Comparison of ENCODE assay signal across 15 mouse cellular contexts in genomic region chr1:60760475-60760874, GRCm38 (mm10).
"Had no signal": no experiment of that assay in that cellular context is flagged by ENCODE, and none has a peak within 500 bp of the region (broad histone marks: within the 10 kb centered on the region; RNA-seq: fewer than 3 reads in every experiment).

No protein-coding gene starts in this region.

- H3K27ac ChIP-seq: liver, embryonic 13.5 days; neural tube, embryonic 13.5 days had no signal

- H3K4me1 ChIP-seq: liver, embryonic 13.5 days; neural tube, embryonic 13.5 days had no signal

- H3K4me2 ChIP-seq: liver, embryonic 13.5 days; midbrain, embryonic 11.5 days; neural tube, embryonic 13.5 days had no signal

- H3K27me3 ChIP-seq: liver, embryonic 13.5 days; neural tube, embryonic 13.5 days had no signal

- H3K36me3 ChIP-seq: liver, embryonic 13.5 days; neural tube, embryonic 13.5 days had no signal

- H3K9me3 ChIP-seq: liver, embryonic 13.5 days; neural tube, embryonic 13.5 days had no signal

- H3K4me3 ChIP-seq: liver, embryonic 13.5 days; neural tube, embryonic 13.5 days had no signal

- DNase-seq: kidney, adult 18-20 months; kidney, adult 9 months; kidney, postnatal 14 days; kidney, postnatal 4 days; liver, embryonic 13.5 days; lung, adult 2 months; lung, postnatal 14 days; lung, postnatal 4 days; midbrain, embryonic 14.5 days; retina, postnatal 1 day; right cerebral cortex, postnatal 25 days; thymus, postnatal 4 days had no signal

- ATAC-seq: intestine, embryonic 16.5 days had no signal

- H3K9ac ChIP-seq: liver, embryonic 13.5 days; neural tube, embryonic 13.5 days had no signal
